Mouse (Mus musculus) small intestine, adult 2 months (tissue): ENCODE data around the gene Ubac2. TPM values are rescaled to one million over a fixed set of nuclear protein-coding genes. Genes with fewer than 3 reads are reported as not detected.

Experiments used
- H3K27ac ChIP-seq: fragments of 200-500 bp; 2 replicates; pipeline ENCODE4 v1.5.1; 2012; ENCODE audit warnings: low read depth, low read length, control low read depth, inconsistent platforms; ENCODE audit not compliant: insufficient read depth
- H3K27me3 ChIP-seq: fragments of 200-500 bp; 2 replicates; pipeline ENCODE4 v1.6.1; 2012; ENCODE audit warnings: mild to moderate bottlenecking, moderate library complexity, low read length, inconsistent platforms; ENCODE audit not compliant: control insufficient read depth, insufficient read depth
- H3K36me3 ChIP-seq: fragments of 200-500 bp; 2 replicates; pipeline ENCODE4 v1.6.1; 2012; ENCODE audit warnings: mild to moderate bottlenecking, low read length, control low read depth, inconsistent platforms; ENCODE audit not compliant: control insufficient read depth, insufficient read depth
- H3K4me1 ChIP-seq: fragments of 200-500 bp; 2 replicates; pipeline ENCODE4 v1.6.1; 2012; ENCODE audit warnings: low read length, inconsistent platforms, mixed read lengths; ENCODE audit not compliant: control insufficient read depth, insufficient read depth, insufficient read length
- H3K4me3 ChIP-seq: fragments of 200-500 bp; 2 replicates; pipeline ENCODE4 v1.5.1; 2012; ENCODE audit warnings: low read depth, mild to moderate bottlenecking, control low read depth, inconsistent platforms, low read length, moderate library complexity
- CTCF ChIP-seq: fragments of 200-500 bp; IDR thresholded peaks from 2 replicates; pipeline ENCODE4 v1.5.1; 2012; ENCODE audit warnings: low read depth, mild to moderate bottlenecking, control low read depth, inconsistent platforms, low read length, moderate library complexity, mixed read lengths; ENCODE audit not compliant: insufficient replicate concordance, insufficient read length; ENCODE audit errors: extremely low read depth
- POLR2A ChIP-seq: fragments of 200-500 bp; IDR thresholded peaks from 2 replicates; pipeline ENCODE4 v1.6.1; 2012; ENCODE audit warnings: low read depth, mild to moderate bottlenecking, control low read depth, inconsistent platforms, low read length, moderate library complexity
- WGBS: fragments of 180-500 bp; shearing (Covaris S2); methylation state at CpG from one replicate; pipeline ENCODE4 v1.1.7; 2018; 5-methylcytosine and 5-hydroxymethylcytosine counted together
- polyA plus RNA-seq: library from polyadenylated mRNA; depleted of rRNA; stranded (reverse); fragments of >200 nt; gene quantifications from 2 replicates; pipeline ENCODE4 v1.2.3, GENCODE M21; 2012

Ubac2 gene
- polyA plus RNA-seq, 1 experiment = 48.4 TPM

GRCm38 (mm10) chr14:121932180-121932579 is 53.8 kb downstream of the Ubac2 start:
- TF ChIP-seq CTCF (no peak), POLR2A (no peak)
- H3K4me3 ChIP-seq = no peak overlapping the region
- H3K36me3 ChIP-seq = peaks cover 7% of the 10 kb centered on the region
- H3K27ac ChIP-seq = no peak overlapping the region
- no peaks in the 10 kb centered on the region for H3K27me3 ChIP-seq
- WGBS = 89% methylated on average over 4 of the region's 4 CpGs
- H3K4me1 ChIP-seq = peaks cover 6% of the 10 kb centered on the region

- 86% methylated on average over 7 of the region's 7 CpGs for WGBS
- H3K27ac ChIP-seq = no peak overlapping the region
Measured at GRCm38 (mm10) chr14:121933906-121934596, 55.6 kb downstream of the Ubac2 start.

GRCm38 (mm10) chr14:121934597-121934946 is 56.2 kb downstream of the Ubac2 start:
- WGBS = 85% methylated on average over 5 of the region's 5 CpGs
- no peak for TF ChIP-seq POLR2A
- no peak for TF ChIP-seq CTCF
- no peak overlapping the region for H3K27ac ChIP-seq
- H3K4me1 ChIP-seq = peaks cover 4% of the 10 kb centered on the region
- H3K27me3 ChIP-seq = no peaks in the 10 kb centered on the region
- H3K36me3 ChIP-seq = peaks cover 7% of the 10 kb centered on the region
- H3K4me3 ChIP-seq = no peak overlapping the region

More at GRCm38 (mm10) chr14:121933906-121934596, 55.6 kb downstream of the Ubac2 start:
- Histone ChIP-seq H3K36me3 (peaks cover 7% of the 10 kb centered on the region), H3K4me3 (no peak overlapping the region), H3K4me1 (peaks cover 4% of the 10 kb centered on the region), H3K27me3 (no peaks in the 10 kb centered on the region)
- TF ChIP-seq POLR2A (no peak), CTCF (no peak)

GRCm38 (mm10) chr14:121936356-121936755 is 57.9 kb downstream of the Ubac2 start:
- no peak overlapping the region for H3K4me3 ChIP-seq
- TF ChIP-seq CTCF = no peak
- no peak for TF ChIP-seq POLR2A
- H3K4me1 ChIP-seq = peaks cover 4% of the 10 kb centered on the region
- H3K27me3 ChIP-seq = no peaks in the 10 kb centered on the region
- H3K27ac ChIP-seq = no peak overlapping the region
- 85% methylated on average over 4 of the region's 4 CpGs for WGBS
- peaks cover 7% of the 10 kb centered on the region for H3K36me3 ChIP-seq

GRCm38 (mm10) chr14:121936856-121937255 is 58.4 kb downstream of the Ubac2 start:
- peaks cover 7% of the 10 kb centered on the region for H3K36me3 ChIP-seq
- H3K4me3 ChIP-seq = no peak overlapping the region
- no peaks in the 10 kb centered on the region for H3K27me3 ChIP-seq
- H3K27ac ChIP-seq = no peak overlapping the region
- TF ChIP-seq POLR2A (no peak), CTCF (no peak)
- peaks cover under 1% of the 10 kb centered on the region for H3K4me1 ChIP-seq
- WGBS = 89% methylated on average over 8 of the region's 8 CpGs

- no peak for TF ChIP-seq CTCF
- TF ChIP-seq POLR2A = no peak
- Histone ChIP-seq H3K4me3 (no peak overlapping the region), H3K36me3 (peaks cover 7% of the 10 kb centered on the region), H3K27me3 (no peaks in the 10 kb centered on the region), H3K4me1 (no peaks in the 10 kb centered on the region; the same call in 1 of the 2 replicates), H3K27ac (peak overlapping the region; percentile 73)
- WGBS = 71% methylated on average over 11 of the region's 11 CpGs
Measured at GRCm38 (mm10) chr14:121937601-121938255, 59.3 kb downstream of the Ubac2 start.

- Histone ChIP-seq H3K27ac (peak overlapping the region; percentile 78), H3K4me3 (no peak overlapping the region), H3K27me3 (no peaks in the 10 kb centered on the region), H3K4me1 (no peaks in the 10 kb centered on the region; the same call in 1 of the 2 replicates), H3K36me3 (peaks cover 4% of the 10 kb centered on the region; the same call in 1 of the 2 replicates)
- TF ChIP-seq POLR2A = no peak
- TF ChIP-seq CTCF = no peak
- 81% methylated on average over 11 of the region's 11 CpGs for WGBS
Measured at GRCm38 (mm10) chr14:121938256-121939191, 60.1 kb downstream of the Ubac2 start.
